Mouse (Mus musculus) right cerebral cortex, postnatal 10 days (tissue): ENCODE results near the gene Ldb3.

Experiments
- DNase-seq, 2 experiments: peaks; one replicate each; pipeline ENCODE4 v3.0.0; 2021; ENCODE audit warnings: low spot score in 2 of 2

Gene Ldb3

DNA sequence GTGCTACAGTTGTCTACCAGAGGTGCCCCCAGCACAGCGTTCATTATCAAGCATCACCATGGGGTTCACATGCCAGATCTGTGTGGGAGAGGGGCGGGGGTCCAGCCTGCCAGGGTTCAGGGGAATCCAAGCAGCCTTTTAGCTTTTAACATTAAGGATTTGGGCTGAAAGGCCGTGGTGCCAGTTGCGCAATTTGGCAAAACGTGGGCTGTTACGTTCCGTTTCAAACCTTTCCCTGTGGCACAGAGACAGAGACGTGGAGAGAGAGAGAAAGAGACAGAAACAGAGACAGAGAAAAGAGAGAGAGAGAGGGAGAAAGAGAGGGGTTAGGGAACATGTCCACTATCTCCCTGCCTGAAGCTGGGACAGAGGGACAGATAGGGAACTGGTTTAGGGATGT lies 26.8 kb downstream of the Ldb3 start:
- DNase-seq = no peak

DNA sequence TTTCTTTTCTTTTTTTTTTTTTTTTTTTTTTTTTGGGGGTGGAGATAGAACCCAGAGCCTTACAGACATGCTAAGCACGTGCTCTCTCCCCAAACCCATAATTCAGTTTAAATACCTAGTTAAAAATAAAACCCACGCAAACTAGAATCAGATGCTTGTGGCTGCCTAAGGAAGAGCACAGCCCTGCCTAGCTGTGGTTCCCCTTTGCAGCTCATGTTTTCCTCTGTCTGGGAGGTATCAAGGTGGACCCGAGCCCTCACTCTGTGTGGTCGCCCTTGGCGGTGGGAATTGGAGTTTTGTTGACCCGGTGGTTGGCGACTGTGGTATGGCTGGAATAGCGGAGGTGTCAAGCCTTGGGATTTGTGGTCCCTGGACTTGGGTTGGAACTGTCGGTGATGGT lies 29.5 kb downstream of the Ldb3 start:
- no peak for DNase-seq

DNA sequence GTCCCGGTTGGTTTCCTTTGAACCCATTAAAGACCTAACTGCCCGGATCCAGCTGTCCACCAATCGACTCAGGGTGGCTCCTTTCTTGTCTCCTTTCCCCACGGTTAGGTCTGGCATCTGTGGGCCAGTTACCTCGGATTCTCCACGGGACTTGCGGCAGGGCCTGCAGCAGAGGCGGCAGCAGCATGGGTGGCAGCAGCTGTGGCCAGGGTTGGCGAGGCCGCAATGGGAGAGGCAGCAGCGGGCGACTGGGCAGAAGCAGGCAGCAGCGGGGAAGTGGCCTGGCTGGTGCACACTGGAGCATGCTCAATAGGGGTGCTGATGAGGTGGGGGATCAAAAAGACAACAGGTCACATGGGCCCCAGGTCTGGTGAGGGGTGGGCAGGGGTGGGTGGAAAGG lies 33.3 kb downstream of the Ldb3 start:
- peak in 1 of 2 experiments; percentile 19 for DNase-seq

DNA sequence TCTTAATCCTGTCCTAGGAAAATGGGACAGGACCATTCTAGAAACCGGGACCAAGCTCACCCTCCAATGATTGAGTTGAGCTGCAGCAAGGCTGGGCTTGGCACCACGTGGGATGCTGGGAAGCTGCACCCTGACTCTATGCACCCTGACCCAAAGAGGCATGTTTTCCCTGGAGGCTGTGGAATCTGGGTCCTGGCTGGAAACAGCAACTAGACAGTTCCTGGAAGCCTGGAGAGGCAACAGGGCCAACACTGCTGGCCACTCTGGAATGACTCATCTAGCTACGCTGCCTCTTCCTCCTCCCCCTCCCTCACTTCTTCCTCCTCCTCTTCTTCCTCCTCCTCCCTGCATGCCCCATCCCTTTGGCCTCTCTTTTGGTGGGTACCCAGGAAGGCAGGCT lies 34.4 kb downstream of the Ldb3 start:
- no peak for DNase-seq

DNA sequence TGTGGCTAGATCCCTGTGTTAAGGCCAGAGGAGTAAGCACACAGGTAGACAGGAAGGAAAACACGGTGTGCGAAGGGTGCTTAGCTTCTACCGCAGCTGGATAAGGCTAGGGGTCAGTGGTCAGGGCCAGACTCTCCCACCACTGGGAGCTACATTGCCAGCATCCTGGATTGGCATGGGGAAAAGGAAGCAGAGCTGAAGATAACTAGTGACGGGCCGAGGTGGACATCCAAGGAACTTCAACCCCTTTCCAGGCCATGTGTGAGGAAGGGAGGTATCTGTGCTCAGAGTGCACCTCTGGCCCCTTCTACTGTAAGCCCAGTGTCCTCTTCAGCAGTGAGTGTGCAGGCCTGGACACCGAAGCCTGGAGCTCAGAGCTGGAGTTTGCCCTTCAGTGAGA lies 35.0 kb downstream of the Ldb3 start:
- DNase-seq = no peak

DNA sequence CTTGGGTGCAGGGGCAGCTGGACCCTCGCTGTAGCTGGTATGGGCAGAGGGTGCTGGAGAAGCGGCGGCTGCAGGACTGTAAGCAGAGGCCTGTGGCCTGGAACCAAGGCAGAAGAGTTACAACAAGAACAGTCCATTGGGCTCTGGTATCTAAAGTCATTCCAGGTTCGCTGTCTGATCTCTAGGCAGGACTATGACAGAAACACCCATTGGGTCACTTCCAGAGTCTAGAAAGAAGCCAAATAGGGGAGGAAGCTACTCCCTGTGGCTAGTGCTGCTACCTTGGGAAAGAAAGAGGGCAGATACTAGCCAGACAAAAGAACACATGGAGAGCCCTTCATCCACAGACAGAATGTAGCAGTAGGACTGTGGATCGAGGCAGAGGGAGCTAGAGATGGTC lies 36.3 kb downstream of the Ldb3 start:
- no peak for DNase-seq

DNA sequence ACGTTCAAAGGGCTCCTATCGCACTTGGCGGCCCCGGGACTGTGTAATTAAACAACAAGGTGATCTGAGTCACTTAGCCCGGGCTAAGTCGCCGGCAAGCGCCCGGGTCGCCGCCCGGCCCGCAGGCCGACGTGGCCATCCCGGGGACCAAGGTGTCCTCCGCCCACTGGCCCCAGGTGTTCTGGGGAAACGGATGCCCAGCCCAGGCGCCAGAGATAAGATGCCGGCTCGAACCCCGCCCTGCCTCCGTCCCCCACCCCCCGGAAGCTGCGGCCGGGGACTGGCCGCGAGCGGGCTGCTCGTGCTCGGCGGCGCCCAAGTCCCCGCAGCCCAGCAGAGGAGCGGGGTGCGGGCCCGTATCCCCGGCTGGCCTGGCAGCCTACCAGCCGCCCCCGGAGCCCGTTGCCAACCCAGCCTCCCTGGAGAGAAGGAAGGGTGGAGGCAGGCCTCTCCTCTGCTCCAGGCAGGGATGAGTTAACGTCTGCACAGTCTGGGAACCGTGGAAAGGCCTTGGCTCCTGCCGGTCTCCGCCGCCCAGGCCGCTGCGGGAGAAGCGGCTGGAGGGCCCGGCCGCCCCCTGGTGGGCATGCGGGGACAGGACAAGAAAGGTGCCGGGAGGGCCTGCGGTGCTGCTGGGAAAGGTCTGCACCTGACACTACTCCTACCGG lies 39.3 kb downstream of the Ldb3 start:
- peak; percentile 88 for DNase-seq

DNA sequence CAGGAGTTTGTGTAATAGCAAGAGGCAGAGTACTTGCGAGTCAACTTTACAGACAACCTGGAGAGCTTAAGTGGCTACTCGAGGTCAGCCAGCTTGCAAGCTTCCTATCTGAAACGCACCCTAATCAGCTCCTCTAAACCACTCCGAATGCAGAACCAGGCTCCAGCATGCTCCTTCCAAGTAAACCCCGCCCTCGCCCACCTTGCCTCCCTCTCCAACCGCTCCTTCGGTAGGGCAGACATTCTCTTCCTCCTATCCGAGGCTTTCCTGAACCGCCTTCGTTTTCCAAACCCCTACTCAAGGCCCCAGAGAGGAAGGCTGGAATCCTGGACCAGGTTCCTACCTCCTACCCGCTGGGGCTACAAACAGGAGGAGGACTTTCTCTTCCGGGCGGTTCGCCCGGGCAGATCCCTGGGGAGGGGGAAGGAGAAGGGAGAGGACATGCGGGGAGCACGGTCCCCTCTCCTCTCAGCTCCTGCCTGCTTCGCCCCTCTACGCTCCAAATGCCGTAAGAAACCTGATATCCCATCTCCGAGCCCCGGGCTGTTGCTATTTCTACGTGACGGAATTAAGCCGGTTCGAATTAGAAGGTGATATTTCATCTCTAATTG lies 40.0 kb downstream of the Ldb3 start:
- DNase-seq = peak; percentile 61 to 70

DNA sequence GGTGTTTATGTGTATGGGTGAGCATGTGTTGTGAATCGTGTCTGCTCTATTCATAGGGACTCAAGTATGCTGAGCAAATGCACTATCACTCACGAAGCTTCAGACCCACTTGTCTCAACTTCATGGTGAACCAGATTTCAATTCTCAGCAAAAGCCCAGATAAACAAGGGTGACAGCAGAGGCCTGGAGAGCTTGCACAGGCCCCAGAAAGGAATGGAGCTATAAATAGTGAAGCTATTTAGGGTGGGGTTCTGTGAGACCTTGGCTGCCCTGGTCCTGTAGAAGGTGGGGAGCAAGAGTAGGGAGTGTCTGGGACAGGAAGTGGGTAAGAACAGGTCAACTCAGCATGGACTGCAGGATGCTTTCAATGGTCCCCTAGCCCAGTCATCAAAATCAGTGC lies 43.9 kb downstream of the Ldb3 start:
- DNase-seq = no peak

DNA sequence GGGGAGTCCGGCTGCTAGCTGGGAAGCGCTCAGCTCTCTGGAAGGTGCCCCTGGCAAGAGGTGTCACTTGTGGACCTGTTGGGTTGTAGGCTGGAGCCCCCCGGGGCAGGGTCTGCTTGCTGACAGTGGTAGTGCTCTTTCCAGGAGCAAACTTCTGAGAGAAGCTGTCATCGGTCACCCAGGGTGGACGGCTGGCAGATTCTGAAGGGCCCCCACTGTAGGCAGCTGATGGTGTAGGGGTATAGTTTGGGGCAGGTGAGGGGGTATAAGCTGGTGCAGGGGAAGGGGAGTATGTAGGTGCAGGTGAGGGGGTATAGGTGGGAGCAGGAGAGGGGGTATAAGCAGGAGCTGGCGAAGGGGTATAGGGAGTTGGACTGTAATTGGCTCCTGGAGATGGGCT lies 44.5 kb downstream of the Ldb3 start:
- DNase-seq = no peak

DNA sequence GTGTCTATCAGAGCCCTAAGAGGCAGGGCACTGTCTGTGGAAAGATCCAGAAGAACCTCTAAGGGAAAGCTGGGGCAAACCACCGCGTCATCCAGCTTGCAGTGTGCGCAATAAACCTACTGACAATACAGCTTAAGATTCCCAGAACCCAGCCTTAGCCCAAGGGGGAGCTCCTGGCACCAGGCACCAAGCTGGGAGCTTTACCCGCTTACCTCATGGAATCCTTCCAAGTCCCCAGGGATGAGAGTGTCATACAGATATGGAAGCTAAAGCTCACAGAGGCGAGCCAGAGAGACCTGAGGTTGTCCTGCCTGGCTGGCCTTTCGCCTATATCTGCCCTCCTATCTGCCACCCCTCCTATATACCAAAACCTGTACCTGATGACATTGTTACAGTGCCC lies 44.9 kb downstream of the Ldb3 start:
- DNase-seq = no peak

DNA sequence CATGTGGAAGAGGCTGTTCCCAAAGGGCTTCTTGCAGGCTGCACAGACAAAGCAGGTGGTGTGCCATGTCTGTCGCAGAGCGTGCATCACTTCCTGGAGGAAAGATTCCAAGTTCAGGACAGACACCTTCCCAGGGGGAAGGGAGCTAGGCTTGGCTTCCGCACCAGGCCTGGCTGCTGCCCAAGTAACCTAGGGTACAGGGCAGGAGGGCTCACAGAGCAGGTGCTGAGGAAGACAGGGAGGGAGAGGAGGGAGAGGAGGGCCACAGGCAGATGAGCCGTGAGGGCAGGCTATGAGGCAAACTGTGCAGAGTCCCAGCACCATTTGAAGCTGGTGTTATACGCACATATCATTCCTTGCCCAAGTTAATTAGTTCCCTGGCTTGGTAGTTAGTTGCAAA lies 46.6 kb downstream of the Ldb3 start:
- no peak for DNase-seq

DNA sequence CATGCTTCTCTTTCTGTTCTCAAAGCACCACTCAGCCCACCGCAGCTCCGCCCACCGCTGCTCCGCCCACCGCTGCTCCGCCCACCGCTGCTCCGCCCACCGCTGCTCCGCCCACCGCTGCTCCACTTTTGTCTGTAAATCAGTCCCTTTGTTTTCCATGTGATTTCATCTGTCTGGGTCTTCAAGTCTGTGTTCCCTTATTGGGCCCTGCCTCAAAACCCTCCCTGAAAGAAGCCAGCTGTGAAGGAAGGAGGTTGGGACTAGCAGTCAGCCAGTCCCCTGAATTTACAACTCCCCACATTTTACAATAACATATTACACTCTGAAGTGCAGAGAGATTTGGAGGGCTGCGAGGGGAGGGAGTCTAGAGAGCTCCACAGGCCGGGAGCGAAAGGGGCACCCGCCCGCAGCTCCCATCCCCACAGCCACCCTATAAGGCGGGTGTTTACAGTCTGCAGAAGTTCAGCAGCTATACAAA lies 47.8 kb downstream of the Ldb3 start:
- no peak for DNase-seq

DNA sequence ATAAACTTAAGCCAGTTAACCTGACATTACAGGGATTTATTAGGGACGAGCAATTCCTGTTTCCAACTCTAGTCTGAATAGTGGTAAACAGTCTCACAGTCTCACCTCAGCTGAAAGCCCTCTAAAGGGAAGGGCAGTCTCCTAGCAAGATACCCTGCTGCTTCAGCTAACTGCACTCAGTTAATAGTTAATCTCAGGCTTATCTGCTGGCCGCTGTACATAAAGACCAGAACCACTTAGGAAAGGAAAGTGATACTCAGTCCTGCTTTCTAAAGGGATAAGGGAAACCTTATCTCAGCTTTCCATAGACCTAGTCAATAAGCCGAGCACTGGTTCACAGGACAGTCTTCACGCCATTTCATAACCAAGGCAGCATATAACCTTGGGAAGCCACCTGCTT lies 52.6 kb downstream of the Ldb3 start:
- DNase-seq = no peak

DNA sequence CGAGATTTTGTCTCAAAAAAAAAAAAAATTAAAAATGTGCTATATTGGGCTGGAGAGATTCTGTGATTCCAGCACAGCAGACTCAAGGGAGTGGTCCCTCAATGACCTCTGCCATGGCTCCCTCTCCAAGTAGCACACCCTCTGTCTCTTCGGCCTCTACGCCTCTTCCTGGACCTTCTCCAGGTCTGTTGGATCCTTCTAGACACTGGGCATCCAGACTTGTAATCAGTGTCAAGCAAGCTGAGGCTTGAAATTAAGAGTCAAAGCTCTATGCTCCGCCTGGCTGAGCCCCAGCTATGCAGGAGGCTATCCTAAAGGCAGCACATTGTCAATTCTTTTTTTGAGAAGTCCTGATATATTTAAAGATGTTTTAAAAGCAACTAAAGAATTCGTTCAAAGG lies 54.9 kb downstream of the Ldb3 start:
- no peak for DNase-seq

DNA sequence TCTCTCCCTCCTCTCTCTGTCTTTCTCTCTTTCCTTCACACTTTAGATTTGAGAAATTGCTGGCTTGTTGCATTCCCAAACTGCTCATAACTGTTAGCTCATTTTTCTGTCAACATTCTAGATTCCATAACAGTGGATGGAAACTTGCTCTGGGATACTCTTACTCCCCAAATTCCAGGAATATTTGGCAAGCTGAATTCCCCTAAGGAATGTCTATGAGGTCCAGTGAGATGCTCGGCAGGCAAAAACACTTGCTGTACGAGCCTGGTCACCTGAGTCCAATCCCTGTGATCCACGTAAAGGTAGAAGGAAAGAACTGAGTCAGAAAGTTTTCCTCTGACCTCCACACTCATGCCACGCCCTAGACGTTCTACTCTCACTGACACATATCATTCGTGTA lies 55.9 kb downstream of the Ldb3 start:
- DNase-seq = no peak

DNA sequence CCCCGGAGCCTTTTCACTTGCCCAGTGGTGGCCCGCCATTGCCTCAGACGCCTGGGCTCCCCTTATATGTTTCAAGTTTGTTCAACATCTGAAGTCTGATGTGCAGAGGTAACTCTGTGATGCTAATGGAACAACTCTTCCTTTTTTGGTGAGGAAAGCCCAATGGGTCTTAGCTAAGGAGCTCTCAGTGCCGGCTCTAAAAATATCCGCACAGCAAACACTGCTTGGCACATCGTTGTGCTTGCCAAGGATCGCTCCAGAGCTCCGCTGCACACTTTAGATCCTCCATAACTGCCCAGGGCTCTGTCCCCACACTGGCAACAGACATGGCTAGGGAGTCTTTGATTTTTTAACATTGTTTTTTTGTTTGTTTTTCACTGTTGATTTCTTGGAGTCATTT lies 59.7 kb downstream of the Ldb3 start:
- no peak for DNase-seq

DNA sequence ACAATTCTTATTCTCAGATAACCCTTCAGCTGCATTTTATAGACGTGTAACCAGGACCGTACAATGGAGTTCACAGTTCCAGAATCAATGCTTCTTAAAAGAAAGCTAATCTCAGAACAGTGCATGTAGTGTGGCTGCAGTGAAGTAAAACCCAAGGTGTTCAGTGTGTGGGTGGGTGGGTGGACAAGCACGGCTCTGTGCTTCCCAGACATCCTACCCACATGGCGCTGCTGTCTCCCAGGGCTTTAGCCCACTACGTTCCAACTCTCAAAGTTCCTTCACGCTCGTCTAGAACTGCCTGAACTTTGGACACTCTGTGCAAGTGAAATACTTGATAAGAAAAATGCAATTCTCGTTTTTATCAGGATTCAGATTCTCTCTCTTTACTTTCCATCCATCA lies 65.8 kb downstream of the Ldb3 start, which contains the start of gene 9230112D13Rik:
9230112D13Rik (minus strand) TSS at position 101 of the 400 bp plus-strand sequence.
- DNase-seq = no peak

DNA sequence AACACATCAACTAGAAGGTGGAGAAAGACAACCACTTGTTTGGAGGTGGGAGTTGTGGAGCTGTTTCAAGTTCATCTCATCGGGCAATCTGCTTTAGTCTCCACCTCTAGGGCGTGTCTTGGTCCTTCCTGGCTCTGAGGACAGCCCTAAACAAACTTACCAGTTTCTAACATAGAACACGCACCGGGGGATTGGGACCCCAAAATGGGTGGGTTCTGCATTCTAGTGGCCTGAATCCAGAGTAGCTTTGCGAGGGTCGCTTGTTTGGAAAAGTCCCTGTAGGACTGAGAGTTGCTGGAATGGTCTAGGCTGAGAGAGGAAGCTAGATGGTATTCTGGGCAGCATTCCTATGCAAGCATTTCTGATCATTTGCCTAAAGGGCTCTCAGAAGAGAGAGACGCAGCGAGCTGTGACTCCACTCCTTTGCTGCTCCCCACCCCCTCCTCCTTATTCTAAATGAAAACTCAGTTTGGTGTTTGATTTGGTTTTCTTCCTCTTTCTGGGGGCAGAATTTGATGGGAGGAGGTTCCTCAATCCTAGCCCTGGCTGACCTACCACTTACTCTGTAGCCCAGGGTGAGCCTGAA lies 70.4 kb downstream of the Ldb3 start:
- no peak for DNase-seq

DNA sequence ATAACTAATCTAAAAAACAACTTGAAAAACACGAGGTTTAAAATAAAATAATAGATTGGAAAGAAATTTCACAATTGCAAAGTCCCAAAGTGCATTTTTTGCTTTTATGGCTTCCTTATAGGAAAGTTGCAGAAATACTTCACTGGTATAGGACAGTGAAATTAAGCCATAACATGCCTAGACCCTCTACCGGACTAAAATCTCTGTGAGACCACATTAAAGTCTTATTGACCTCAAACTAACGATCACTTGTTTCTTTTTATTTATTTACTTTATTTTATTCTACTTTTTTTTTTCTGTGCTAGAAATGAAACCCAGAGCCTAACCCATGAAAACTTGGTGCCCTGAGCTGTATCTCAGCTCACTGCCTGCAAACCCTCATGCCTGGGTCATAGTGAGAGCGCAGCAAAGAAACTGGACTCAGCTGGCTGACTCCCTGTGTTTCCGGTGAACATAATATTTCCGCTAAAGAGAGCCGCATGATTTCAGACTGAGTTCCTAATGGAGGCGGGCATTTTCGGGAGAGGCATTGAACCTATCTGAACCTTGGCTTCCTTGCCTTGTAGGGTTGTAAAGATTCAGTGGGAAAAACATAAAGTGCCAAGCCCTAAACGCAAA lies 71.4 kb downstream of the Ldb3 start:
- DNase-seq = no peak

DNA sequence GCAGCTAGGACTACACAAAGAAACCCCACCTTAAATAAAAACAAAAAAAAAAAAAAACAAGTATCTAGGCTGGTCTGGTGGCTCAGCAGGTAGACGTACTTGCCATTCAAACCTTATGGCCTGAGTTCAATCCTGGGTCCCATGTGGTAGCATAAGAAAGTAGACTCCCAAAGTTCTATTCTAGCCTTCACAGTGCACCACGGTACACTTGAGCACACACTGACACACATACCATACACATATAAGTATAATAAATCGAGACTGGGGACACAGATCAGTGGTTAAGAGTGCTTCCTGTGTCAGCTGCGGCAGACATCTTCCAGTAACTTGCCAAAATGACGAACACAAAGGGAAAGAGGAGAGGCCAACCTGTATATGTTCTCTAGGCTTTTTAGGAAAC lies 72.6 kb downstream of the Ldb3 start:
- no peak for DNase-seq

DNA sequence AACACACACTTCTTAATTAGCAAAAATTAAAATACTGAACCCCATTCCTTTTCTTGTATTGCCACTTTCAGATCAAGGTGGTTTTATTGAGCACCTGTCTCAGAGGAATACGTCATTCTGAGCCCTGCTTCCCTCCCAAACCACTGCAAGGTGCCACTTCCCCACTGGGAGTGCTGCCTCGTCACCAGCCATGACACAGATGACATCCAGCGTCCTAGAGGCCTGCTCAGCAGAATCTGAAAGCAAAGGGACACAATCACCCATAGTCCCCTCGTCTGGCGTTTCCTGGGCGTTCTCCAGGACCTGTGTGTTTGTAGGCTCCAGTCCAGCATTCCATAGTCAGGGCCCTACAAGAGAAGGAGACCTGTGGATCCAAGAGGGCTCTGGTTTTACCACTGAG lies 74.4 kb downstream of the Ldb3 start:
- DNase-seq = no peak

DNA sequence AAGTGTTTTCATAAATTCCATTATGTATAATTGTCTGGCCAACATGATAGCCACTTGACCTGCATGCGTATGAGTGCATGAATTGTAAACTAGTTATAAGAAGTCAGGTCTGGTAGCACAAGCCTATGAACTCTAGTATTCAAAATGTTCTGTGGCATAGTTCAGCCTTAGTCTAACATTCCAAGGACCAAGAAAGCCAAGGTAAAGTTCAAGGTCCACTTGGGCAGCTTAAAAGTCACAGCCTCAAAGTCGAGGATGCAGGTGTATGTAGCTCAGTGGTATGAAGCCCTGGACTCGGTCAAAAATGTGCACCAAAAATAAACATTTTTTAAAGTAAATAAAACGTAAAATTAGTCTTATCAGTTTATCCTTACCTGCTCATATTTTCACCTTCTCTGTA lies 75.9 kb downstream of the Ldb3 start:
- no peak for DNase-seq
